Mouse (Mus musculus) hindbrain, embryonic 16.5 days (tissue): Measurements from ENCODE around the gene Zfp683. TPM values are rescaled to one million over a fixed set of nuclear protein-coding genes. Genes with fewer than 3 reads are reported as not detected.

Experiments used
- ATAC-seq: fragments of 200-750 bp; cut with Nextera tagmentation; 2 replicates; pipeline ENCODE4 v1.8.0; 2017; ENCODE audit warnings: moderate TSS enrichment, moderate library complexity
- H3K27ac ChIP-seq: fragments of 300-500 bp; sonication (generic); 2 replicates; pipeline ENCODE4 v1.5.1; 2014; ENCODE audit warnings: low read depth, mild to moderate bottlenecking, control low read depth, low read length, moderate library complexity
- H3K27me3 ChIP-seq: fragments of 300-500 bp; sonication (generic); replicated peaks from 2 replicates; pipeline ENCODE4 v1.6.1; 2014; ENCODE audit warnings: low read length; ENCODE audit not compliant: control insufficient read depth, insufficient read depth
- H3K36me3 ChIP-seq: fragments of 300-500 bp; sonication (generic); 2 replicates; pipeline ENCODE4 v1.6.1; 2014; ENCODE audit warnings: mild to moderate bottlenecking, low read length, moderate library complexity, mixed read lengths; ENCODE audit not compliant: control insufficient read depth, insufficient read depth
- H3K4me1 ChIP-seq: fragments of 300-500 bp; sonication (generic); 2 replicates; pipeline ENCODE4 v1.6.1; 2014; ENCODE audit warnings: low read depth, low read length; ENCODE audit not compliant: control insufficient read depth, insufficient read depth
- H3K4me2 ChIP-seq: fragments of 300-500 bp; sonication (generic); 2 replicates; pipeline ENCODE4 v1.6.1; 2014; ENCODE audit warnings: mild to moderate bottlenecking, low read length, control low read depth, moderate library complexity
- H3K4me3 ChIP-seq: fragments of 300-500 bp; sonication (generic); 2 replicates; pipeline ENCODE4 v1.5.1; 2014; ENCODE audit warnings: mild to moderate bottlenecking, low read length, control low read depth, moderate library complexity
- H3K9ac ChIP-seq: fragments of 300-500 bp; sonication (generic); 2 replicates; pipeline ENCODE4 v1.6.1; 2014; ENCODE audit warnings: low read depth, mild to moderate bottlenecking, control low read depth, low read length, moderate library complexity
- H3K9me3 ChIP-seq: fragments of 300-500 bp; sonication (generic); 2 replicates; pipeline ENCODE4 v1.6.1; 2014; ENCODE audit warnings: mild to moderate bottlenecking, low read length, moderate library complexity; ENCODE audit not compliant: control insufficient read depth
- WGBS: fragments of 180-500 bp; shearing (Covaris S2); extraction: QIAGEN DNeasy Blood & Tissue Kit; methylation state at CpG from one replicate; pipeline ENCODE4 v1.1.7; 2014; 5-methylcytosine and 5-hydroxymethylcytosine counted together
- polyA plus RNA-seq: library from polyadenylated mRNA; unstranded; fragments of >200 nt; fragmentation: Nextera tagmentation; extraction: Ambion mirVana; gene quantifications from 2 replicates; pipeline ENCODE4 v1.2.1, GENCODE M21; 2015

Zfp683 gene
- polyA plus RNA-seq, 1 experiment from 2014 or later: not detected

DNA sequence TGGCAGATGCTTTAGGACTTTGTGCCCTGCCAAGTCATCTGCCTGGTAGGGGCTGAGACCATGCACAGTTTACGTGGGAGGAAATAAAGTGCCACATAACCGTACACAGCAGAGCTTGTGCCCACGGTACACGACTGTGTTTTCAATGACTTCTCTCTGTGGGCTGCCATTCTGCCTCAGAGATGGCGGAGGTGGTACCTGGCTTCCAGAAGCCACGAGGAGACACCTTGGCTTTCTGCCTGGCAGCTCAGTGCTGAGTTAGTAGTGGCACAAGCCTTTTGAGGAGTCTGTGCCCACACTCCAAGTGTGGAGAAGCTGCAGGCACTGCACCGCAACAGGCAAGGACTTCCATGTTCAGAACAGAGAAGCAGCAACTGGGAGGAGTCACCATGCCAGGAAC is 54.1 kb downstream of the Zfp683 start:
- H3K9me3 ChIP-seq: no peaks in the 10 kb centered on the region
- no peak overlapping the region for H3K4me3 ChIP-seq
- 92% methylated on average over 7 of the region's 7 CpGs for WGBS
- no peaks in the 10 kb centered on the region for H3K27me3 ChIP-seq
- H3K9ac ChIP-seq: no peak overlapping the region
- no peaks in the 10 kb centered on the region for H3K4me1 ChIP-seq
- H3K27ac ChIP-seq: no peak overlapping the region
- H3K4me2 ChIP-seq: no peak overlapping the region
- no peak for ATAC-seq
- H3K36me3 ChIP-seq: no peaks in the 10 kb centered on the region

DNA sequence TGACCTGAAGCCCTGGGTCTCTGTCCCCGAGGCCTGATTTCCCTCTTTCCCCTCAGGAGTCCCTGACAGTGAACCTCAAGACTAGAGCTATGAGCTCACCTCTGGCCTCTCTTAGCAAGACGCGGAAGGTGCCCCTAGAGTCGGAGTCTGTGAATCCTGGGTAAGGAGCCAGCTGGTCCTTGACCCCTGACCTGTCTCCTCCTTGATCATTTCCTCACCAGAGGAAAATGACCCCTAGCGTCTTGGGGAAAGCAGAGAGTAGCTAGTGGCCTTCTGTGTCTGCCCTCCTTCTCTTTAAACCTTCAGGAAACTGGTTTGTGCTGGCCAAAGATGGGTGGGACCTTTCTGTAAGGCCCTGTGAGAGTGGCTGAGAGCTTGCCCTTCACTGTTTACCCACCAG is 54.6 kb downstream of the Zfp683 start:
- Histone ChIP-seq H3K9ac (no peak overlapping the region), H3K36me3 (no peaks in the 10 kb centered on the region), H3K4me2 (no peak overlapping the region), H3K27ac (no peak overlapping the region), H3K27me3 (no peaks in the 10 kb centered on the region), H3K9me3 (no peaks in the 10 kb centered on the region), H3K4me3 (no peak overlapping the region), H3K4me1 (no peaks in the 10 kb centered on the region)
- 67% methylated on average over 5 of the region's 5 CpGs for WGBS
- no peak for ATAC-seq

Other genes with a start within 250 kb of the Zfp683 start
- gene Rps6ka1, start 166.0 kb upstream of the Zfp683 start, polyA plus RNA-seq: 25.7 and 28.2 TPM in 2 replicates
- 909 and 1,029 TPM in 2 replicates for gene Hmgn2, start 85.2 kb upstream of the Zfp683 start, polyA plus RNA-seq
- gene Dhdds, start 52.9 kb upstream of the Zfp683 start, polyA plus RNA-seq: 49.7 and 49.8 TPM in 2 replicates
- 0.16 and 0.35 TPM in 2 replicates for gene Lin28a, start 35.0 kb upstream of the Zfp683 start, polyA plus RNA-seq
- 3.7 and 5.3 TPM in 2 replicates for gene Crybg2, start 7.0 kb downstream of the Zfp683 start, polyA plus RNA-seq
- gene Cd52, start 41.2 kb downstream of the Zfp683 start, polyA plus RNA-seq: 1.5 and 1.8 TPM in 2 replicates
- 21.3 and 21.5 TPM in 2 replicates for gene Ubxn11, start 48.7 kb downstream of the Zfp683 start, polyA plus RNA-seq
- 467 and 509 TPM in 2 replicates for gene Sh3bgrl3, start 75.0 kb downstream of the Zfp683 start, polyA plus RNA-seq
- 17.6 and 18.0 TPM in 2 replicates for gene Cep85, start 133.3 kb downstream of the Zfp683 start, polyA plus RNA-seq
- not detected in 2 replicates for gene Gm7534, start 149.2 kb downstream of the Zfp683 start, polyA plus RNA-seq
- gene Catsper4, start 173.5 kb downstream of the Zfp683 start, polyA plus RNA-seq: not detected in 2 replicates
- gene Cnksr1, start 184.6 kb downstream of the Zfp683 start, polyA plus RNA-seq: 0.10 and 0.21 TPM in 2 replicates
- gene E130218I03Rik, start 189.8 kb downstream of the Zfp683 start, polyA plus RNA-seq: 0.50 and 0.60 TPM in 2 replicates
- 13.3 and 14.7 TPM in 2 replicates for gene Zfp593, start 191.8 kb downstream of the Zfp683 start, polyA plus RNA-seq
- gene Gm30191, start 193.1 kb downstream of the Zfp683 start, polyA plus RNA-seq: 0.94 and 1.1 TPM in 2 replicates
- gene Grrp1, start 200.3 kb downstream of the Zfp683 start, polyA plus RNA-seq: 15.7 and 16.9 TPM in 2 replicates
- 32.5 and 36.1 TPM in 2 replicates for gene Pdik1l, start 234.1 kb downstream of the Zfp683 start, polyA plus RNA-seq